Mouse (Mus musculus) ovary, postnatal 10 days (tissue): ENCODE data around the gene Glrx5.

Experiments used
- DNase-seq: peaks from one replicate; pipeline ENCODE4 v3.0.0; 2022; ENCODE audit warnings: low spot score

Gene Glrx5

DNA sequence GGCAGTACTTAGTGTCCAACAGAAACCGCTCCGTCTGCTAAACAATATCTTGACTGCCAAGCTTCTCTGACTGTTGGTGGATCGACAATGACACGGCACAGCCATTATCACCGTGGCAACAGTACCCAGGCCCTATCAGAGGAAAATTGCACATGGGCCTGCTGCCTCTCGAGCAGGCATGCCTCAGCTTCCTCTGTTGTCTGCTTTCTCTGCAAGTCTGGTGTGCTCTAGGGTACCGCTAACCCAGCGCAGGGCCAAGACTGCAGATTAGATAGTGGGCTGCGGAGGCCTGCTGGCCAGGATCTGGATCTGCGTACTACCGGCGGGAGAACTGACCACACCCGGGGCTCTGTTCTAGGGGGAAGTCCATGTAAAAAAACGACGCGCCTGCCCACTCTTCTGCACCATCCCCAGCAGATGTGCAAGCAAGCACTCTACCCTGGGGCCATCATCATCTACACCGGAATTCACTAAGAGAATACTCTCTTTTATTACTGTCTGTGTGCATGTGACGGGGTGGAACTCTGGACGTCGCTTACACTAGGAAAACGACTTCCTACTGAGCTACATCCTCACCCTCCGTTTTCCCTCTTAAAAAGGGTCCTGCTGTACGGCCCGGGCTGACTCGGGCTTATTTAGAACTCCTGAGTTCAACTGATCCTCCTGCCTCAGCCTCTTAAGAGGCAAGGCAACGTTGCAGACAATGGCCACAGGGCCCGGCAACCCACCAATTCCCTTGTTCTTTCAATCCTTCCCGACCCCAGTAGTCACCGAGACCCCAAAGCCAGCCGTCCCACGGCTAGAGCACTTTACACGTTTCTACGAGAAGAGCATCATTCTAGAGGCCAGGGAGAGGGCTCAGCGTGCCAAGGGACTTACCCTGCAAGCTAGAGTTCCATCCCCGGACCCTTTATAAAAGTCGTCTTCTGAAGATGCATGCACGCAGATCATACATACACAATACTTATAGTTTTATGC is 1.1 kb upstream of the Glrx5 start:
- DNase-seq = no peak

DNA sequence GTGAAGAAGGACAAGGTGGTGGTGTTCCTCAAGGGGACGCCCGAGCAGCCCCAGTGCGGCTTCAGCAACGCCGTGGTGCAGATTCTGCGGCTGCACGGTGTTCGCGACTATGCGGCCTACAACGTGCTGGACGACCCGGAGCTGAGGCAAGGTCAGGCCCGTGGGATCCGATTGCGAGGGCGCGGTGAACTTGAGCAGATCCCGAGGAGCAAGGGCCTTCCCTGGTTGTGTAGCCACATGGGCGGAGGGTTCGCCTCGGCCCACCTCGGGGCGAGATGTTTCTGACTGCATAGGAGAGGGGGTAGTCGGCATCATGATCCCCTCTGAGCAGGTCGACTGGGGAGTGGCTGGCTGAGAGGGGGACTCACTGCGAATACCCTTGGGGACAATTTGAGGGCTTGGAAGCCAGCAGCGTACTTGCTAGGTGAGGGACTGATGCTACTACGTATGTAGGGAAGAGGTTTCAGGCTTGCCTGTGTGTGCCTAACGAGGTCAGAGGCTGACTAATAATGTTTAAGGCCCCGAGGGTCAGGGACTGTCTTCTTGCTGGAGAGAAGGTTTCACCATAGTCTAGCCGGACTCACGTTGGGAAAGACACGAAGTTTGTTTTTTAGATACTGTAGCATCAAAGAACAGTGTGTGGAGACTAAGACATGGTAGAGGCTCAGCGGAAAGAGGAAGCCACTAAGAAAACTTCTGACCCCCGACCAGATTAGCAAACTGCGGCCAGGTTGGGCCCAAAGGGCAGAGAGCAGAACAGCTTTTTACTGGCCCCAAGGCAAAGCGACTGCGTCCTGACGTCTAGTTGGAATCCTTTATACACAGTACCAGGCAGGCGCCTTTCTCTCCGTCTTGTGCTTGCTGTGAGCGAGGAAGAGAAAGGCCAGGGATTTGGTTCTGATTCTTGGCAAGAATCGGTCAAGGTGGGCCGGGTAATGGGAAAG is 616 bp downstream of the Glrx5 start:
- DNase-seq = peak; percentile 42

DNA sequence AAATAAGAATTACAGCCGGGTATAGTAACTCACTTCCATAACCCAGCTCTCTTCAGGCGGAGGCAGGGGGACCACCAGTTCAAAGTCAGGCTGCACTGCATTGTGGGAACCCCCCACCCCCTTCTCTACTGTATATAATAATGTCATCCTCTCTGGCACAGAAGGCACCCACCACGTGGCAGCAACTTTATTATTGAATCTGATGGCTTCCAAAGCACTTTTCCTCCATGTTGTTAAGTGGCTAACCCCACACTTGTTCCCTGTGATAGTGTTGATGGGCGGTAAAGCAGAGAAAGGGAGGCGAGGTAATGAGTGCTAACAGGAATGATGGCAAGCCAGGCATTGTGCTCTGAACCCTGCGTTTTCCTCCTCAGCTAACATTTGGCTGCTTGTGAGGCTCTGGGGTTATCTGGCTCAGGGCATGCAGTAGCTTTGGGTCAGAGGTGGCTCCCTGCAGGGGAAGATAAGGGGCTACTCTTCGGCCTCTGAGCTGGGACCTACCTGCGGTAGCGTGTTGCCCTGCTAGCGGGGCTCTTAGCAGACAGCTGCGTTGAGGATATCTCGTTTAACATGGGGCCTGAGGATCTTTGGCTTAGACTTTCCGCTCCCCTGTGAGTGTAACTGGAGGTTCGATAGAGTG is 1.8 kb downstream of the Glrx5 start:
- DNase-seq = no peak

DNA sequence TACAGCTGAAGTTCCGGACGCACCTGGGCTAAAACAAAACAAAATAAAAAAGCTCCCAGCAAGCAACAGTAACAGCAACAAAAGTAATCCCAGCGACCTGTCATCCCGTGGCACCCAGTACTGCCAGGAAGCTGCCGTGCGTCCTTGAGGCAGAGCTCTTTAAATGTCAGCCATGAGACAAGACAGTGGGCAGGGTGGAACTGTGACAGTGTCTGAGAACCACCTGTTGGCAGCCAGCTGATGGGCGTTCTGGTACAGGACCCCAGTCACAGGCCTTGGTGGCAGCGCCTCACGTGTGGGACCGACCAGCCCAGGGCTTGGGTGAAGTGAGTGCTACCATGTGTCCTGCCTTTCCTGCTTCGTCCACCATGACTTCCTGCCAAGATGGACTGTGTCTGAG is 5.7 kb downstream of the Glrx5 start:
- no peak for DNase-seq

DNA sequence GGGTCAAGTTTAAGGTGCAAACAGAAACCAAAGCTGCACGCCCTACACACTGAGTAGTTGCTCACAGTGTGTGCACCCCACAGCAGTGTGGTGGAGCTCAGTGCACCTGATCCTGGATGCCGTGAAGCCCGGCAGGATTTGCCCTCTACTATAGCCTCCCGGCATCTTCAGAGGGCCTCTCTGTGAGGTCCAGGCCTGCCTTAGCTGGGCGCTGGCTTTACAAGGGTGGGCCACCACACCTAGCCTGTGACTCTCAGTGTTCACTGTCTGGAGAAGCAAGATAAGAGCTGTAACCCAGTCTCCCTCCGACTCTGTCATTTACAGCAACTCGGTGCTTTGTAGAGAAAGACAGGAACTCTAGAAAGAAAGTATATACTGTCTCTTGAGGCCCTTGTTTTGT is 6.4 kb downstream of the Glrx5 start:
- no peak for DNase-seq

DNA sequence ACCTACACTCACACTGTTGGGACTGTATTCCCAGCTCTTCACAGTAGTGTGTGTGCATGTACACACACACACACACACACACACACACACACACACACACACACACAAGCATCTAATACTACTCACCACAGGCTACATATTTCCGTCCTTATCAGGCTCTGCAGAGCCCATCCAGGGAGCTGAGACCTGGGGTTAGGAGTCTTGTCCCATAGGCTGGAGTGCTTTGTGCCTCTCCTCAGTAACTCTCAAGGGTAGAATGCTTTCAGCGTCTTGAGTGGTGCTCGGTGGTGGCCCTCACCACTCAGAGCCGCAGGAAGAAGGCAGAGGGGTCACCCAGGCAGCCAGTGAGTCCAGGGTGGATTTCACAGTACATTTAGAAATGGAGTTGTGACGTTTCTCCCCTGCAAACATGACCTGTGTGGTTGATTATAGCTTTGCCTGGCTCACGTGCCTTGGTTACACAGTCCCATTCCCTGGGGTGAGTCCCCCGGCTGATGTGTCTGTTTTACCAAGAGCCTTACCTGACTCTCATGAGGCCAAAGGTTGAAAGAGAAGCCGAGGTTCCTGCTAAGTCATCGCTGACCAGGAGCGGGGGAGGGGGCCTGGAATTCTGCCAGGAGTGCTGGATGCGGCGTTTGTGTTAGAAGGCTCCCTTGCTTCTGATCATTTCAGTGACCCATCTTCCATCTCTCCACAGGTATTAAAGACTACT is 7.2 kb downstream of the Glrx5 start:
- DNase-seq = no peak

DNA sequence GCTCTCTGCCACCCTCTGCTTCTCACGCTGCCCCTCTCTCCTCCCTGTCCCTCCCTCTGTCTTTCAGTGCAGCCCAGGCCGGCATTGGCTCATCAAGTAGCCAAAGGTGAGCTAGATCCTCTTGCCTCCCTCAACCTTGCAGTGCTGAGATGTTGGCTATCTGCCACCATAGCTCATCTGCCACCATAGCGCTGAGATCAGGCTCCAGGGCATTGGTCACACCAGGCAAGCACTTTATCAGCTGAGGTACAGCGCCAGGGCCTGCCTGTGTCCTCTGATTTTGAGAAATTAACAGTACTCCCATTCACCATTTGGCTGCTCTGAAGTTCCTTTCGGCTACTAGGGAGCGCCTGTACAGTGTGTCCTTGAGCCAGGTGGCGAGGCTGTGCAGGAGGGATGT is 8.5 kb downstream of the Glrx5 start:
- DNase-seq = no peak

DNA sequence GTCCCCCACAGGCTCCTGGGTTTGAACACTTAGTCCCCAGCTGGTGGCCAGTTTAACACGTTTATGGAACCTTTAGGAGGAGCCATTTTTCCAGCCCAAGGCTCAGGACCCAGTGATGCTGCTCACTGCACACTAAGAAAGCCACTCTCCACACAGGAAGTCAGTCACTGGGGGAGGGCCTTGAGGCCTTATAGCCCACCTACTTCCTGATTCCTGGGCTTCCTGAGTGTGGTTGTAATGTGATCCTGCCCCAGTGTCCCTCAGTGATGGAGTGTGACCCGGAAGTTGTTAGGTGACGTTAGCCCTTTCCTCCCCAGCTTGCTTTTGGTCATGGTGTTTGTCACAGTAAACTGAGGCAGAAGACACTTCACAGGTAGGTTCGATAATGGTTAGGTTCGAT is 10.6 kb downstream of the Glrx5 start:
- DNase-seq = no peak

DNA sequence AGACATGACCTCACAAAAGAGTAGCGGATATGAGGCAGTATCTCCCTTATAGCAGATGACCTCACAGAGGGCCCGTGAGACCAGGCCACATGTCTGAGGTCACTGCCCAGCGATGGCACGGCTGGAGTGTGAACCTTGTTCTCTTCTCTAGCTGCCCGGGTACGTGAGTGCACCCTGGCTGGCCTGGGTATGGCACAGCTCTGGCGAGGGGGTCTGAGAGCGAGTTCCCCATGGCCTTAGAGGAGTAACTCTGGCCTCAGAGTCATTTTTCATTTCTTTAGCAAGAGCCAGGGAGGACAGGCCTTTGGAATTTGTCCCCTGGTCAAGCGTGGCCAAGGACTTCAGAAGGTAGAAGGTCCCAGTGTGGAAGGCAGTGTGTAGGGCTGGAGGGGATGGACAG is 12.3 kb downstream of the Glrx5 start:
- DNase-seq = no peak

DNA sequence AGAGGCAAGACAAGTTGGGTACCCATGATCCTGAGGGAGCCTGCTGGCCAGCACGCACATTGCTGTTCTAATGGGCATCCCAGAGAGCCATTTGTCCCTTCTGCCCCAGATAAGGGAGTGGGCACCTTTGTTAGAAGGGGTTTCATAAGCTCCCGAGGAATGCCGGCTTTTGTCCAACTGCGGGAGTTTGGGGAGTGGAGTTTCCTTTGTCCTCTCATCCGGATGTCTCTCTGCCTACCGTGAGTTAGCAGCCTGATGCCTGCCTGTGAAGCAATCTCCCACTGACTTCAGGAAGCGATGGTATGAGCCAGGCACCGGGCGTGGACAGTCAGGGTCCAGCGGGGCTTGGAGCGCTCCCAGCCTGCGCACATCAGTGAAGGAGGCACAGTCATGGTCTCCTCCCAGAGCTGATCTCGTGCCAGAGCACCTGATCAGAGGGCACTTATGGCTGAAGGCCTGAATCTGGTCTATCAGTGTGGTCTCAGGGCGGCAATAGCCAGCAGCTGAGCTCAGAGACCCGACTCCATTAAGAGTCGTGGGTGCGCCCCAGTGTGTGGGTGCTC is 15.9 kb downstream of the Glrx5 start:
- no peak for DNase-seq

DNA sequence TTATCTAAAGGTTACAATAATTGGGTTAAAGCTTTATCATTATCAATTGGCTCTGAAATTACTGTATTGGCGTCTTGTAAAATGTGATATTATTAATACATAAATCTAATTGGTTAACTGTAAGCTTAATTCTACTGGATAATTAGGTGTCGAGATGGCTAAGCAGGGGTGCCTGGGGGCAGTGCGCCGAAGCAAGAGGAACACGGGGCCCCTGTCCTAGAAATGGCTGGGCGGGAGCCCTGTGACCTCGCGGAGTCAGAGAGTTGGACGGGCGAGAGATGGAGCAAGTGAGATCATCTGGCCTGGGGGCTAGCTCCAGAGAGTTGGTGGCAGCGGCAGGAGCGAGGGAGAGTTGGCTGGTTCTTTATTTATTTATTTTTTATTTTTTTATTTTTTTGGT is 17.3 kb downstream of the Glrx5 start:
- DNase-seq = no peak

DNA sequence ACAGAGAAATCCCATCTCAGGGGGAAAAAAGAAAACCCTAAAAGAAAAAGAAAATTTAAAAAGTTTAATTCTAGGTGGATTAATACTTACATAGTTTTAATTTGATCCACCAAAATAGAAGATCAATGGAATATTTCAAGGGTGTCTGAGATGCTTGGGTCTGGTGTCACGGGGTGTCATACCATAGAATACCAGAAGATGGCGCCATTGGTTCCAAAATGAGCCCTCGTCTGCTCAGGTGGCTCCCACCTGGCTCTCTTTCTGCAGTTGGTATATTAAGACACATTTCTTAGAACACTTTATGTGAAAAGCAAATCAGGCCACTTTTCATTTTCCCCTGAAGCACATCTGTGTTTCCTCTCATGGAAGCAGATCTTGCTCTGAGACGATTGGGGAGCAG is 18.4 kb downstream of the Glrx5 start:
- DNase-seq = no peak

DNA sequence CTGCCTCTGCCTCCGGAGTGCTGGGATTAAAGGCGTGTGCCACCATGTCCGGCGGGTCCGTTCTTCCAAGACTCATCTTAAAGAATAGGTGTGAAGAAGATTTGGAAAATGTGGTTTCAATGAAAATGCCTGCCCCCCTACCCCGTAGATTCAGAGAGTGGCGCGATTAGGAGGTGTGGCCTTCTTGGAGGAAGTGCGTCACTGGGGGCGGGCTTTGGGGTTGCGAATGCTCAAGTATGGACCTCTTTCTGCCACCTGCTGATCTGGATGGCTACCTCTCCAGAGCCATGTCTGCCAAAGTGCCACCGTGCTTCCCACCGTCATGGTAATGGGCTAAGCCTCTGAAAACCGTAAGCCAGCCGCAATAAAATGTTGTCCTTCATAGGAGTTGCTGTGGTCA is 21.6 kb downstream of the Glrx5 start:
- no peak for DNase-seq

DNA sequence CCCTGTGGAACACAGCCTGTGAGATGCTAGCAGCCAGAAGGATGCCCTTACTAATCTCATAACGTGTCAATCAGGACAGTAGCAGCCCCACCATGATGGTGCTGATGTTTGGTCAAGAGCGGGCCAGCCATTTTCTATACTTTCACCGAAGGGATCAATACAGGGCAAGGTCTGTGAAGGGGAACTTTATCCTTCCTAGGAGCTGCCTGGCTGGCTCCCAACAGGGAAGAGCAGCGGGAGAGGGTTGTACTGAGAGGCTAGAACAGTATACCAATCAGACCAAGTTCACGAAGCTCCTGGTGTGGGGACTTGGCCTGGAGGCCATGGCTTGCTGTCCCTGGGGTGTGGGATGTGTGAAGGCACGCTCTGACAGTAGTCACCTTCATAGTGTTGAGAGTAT is 22.8 kb downstream of the Glrx5 start:
- no peak for DNase-seq

DNA sequence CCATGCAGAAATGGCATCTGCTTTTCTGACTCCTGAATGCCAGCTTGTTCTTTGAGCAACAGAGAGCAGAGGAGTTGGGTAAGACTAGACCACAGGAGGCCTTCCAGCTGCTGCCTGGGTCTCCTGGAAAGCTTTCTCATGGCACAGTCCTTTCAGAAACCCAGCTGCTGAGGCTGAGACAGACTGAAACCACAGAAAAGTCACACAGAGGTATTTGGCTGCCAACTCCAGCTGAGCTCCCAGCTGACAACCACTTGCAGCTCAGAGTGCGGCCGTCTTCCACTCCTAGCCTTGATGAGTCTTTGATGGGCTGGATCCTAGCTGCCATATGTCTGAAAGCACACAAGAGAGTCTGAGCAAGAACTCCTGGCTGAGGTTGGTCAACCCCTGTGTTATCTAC is 27.5 kb downstream of the Glrx5 start:
- no peak for DNase-seq

DNA sequence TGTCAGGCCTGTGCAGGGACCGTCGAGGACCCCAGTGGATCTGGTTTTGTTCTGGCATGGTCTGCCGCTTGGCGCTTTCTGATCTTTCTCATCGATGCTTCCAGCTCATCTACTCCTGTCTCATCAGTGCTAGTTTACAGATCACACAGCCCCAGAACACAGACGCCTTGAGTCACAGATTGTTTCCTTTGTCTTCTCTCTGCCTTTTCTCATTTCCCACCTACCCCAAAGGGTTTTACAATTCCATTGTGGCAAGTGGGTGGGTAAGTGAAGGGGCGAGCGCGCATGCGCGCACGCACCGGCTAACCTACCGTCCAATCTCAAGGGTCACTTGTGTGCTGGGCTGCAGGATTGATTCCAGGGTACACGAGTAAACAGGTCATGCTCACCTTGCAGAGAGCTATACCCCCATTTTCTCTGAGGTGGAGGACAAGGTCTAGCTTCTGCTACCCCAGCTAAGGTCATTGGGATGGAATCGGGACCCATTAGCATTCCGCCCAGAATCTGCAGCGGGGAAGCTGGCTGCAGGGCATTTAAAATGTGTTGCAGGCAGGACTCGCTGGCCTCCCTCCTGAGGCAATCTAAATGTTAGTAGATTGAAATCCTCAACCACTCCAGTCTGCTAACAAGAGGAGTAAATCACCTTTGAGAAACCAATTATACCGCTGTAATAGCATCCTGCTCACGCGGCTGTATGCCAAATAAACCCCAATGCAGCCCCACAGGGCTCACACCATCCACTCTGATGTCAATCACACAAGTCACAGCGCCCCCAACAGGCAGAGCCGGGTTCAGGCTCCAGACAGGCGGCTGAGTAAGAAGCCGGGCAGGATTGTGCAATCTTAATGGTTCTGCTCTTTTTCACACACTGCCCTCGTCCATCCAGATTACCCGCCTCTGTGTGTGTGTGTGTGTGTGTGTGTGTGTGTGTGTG is 31.0 kb downstream of the Glrx5 start:
- no peak for DNase-seq

DNA sequence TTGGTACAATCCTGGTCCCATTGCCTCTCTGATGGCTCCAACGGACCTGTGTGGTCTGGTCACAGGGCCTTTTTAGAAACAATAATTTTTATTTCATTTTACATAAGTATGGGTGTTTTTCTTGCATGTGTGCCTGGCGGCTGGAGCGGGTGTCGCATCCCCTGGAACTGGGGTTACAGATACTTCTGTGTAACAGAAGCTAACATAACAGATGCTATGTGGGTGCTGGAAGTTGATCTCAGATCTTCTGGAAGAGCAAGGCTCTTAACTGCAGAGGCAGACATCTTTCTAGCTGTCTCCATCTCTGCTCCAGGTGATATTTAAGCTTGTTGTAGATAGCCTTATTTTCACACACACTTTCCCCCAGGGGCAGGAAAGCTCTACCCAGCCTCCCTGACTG is 31.7 kb downstream of the Glrx5 start:
- no peak for DNase-seq

DNA sequence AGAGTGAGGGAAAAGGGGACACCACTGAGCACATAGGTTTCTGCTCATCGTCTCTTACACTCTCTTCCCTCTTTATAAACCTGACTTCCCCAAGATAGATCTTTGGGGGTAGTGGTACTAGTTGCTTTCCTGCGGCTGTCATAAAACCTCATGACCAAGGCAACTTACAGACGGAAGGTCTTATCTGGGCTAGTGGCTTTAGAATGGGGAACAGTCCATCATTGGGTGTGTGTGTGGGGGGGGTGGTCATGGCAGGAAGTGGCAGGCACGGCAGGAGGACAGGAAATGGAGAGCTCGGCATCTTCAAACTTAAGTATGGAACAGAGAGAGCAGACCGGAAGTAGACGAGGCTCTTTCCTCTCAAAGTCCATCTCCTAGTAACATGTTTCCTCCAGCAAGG is 32.6 kb downstream of the Glrx5 start:
- no peak for DNase-seq

DNA sequence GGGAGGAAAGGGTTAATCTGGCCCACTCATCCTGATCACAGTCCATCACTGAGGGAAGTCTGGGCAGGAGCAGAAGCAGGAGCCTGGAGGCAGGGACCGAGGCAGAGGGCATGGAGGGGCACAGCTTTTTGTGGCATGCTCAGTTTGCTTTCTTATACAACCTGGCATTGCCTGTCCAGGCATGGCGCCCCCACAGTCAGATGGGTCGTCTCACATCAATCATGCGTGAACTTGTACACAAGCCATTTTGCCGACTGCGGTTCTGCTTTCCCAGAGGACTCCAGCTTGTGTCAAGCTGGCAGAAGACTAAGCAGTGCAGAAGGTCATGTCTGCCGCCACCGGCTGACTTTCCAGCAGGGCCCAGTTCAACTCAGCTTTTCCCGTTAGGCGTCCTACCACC is 34.0 kb downstream of the Glrx5 start:
- no peak for DNase-seq

DNA sequence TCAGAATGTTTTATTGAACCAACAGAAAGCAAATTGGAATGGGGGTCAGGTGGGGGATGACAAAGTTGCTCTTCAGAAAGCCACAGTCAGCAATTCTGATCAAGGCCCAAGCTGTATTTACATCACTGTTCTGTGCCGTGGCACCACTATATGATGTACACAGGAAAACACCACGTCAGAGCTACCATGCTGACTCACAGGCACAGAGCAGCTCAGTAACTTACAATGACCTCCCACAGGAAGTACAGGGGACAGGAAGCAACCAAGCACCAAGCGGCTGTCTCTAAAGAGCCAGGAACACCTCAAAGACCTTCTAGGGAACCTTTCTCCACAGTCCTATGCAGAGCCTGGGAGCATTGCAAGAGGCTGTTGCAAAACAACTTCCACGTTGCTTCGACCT is 36.4 kb downstream of the Glrx5 start:
- no peak for DNase-seq
